Mouse (Mus musculus): Measurements from ENCODE around the gene Abhd17c. TPM values are rescaled to one million over a fixed set of nuclear protein-coding genes. Genes with fewer than 3 reads are reported as not detected.
"Not testable (repeated sequence)": the region's sequence is repeated elsewhere in the genome, so short reads cannot be mapped to it uniquely, and the experiment has no call there.

The Abhd17c gene
- 10 to 100 TPM; 76.7 to 78.2 TPM for total RNA-seq (2021)
- long read RNA-seq, transcript Abhd17c-201 (3 exons, 2,238 nt): major isoform, 140 of 149 reads
- long read RNA-seq, partial matches to known transcripts: 1 of 149 reads
- long read RNA-seq, other reads (novel, unspliced or antisense): 8 of 149 reads

- peak; percentile 59 to 70 for DNase-seq (ENCODE audit: low spot score in 2 of 2)
Observed at GRCm38 (mm10) chr7:84151001-84151959, at the start of gene Abhd17c. TSS of gene Abhd17c (minus strand) at chr7:84151893.

GRCm38 (mm10) chr7:84197208-84197860 is 45.6 kb upstream of the Abhd17c start:
- DNase-seq (ENCODE audit: low spot score in 2 of 2): no peak

DNA sequence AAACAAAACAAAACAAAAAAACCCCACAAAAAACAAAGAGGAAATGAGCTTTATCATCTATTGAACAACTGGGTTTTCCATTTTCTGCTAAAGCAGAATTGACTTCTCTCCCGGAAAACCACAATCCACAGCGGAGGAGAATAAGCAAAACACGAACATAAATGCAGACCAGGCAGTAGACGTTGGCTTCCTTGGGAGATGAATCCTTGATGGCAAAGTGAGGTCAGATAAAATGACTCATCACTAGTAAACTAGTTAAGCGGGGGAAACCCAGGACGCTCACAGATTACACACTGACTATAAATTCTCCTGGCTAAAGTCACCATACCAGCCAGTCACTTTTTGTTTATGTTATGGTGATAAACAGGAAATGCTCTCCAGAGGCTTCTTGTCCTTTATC is 44.5 kb upstream of the Abhd17c start:
- no peak for DNase-seq (ENCODE audit: low spot score in 2 of 2)

DNA sequence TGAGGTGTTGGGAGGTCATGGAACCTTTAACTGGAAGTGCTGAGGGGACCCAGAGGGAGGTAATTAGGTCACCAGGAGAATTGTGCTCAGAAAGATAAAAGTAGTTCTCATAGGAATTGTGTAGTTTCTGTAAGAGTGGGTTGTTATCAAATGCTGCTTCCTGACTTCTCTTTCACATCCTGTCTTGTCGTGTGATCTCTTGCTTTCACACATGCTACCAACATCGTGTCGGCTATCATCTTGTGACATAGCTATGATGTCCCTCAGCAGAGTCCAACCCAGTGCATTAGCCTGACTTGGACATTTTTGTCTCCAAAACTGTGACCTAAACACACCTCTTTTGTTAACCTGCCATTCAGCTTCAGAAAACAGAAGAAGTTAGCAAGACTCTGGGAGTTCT is 40.6 kb upstream of the Abhd17c start:
- no peak for DNase-seq (ENCODE audit: low spot score in 2 of 2)

DNA sequence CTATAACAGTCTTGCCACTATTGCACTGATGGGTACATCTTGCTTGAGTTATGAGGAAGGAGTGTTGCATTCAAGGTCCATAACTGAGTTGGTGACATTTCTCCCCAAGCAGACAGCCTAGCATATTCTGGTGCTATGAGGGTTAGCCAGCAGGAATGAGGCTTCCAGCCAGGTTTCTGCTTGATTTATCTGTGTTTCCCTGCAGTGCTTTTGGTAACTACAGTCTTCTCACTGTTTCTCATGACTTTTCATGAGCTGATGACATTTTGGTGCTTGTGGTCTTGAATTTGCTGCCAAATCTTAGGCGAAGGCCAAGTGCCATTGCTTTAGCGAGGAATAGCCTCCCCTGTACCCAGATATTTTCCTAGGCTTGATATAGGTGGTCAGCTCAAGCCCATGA is 39.8 kb upstream of the Abhd17c start:
- no peak for DNase-seq (ENCODE audit: low spot score in 2 of 2)

DNA sequence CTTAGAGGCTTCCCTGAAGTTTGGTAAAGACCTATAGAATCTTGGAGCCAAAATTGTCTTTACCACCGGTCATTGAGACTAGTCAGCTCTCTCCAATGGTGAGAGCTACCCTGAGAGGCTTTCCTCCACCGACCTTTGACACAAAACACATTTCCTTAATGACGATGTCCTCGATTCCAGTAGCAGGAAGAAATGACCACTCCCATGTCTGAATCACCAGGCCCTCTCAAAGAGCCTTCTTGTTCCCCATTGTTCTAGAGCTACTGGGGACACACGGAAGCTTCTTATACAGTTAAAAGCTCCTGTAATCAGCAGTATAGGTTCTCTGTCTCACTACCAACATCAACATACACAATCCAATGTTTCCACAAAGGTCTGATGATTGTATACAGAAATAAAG is 36.5 kb upstream of the Abhd17c start:
- no peak for DNase-seq (ENCODE audit: low spot score in 2 of 2)

- DNase-seq (ENCODE audit: low spot score in 2 of 2): no peak
Observed at GRCm38 (mm10) chr7:84185196-84185595, 33.5 kb upstream of the Abhd17c start.

DNA sequence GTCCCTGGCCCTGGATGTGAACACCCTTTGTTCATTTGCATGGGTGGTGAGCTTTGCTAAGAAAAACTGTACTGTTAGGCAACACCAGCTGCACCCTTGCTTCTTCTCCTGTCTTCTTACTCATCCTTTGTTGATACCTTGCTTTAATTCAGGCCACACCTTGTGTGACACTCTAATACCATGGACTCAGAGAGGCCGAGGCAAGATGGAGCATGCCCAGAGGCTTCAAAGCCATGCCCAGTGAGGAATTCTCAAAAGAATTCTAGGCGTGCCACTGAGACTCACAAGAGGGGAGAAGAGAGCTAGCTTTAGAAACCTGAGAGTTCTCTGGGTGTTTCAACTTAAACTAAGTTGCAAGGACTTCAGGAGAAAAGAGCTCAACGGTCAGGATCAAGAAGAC is 33.0 kb upstream of the Abhd17c start:
- no peak for DNase-seq (ENCODE audit: low spot score in 2 of 2)

DNA sequence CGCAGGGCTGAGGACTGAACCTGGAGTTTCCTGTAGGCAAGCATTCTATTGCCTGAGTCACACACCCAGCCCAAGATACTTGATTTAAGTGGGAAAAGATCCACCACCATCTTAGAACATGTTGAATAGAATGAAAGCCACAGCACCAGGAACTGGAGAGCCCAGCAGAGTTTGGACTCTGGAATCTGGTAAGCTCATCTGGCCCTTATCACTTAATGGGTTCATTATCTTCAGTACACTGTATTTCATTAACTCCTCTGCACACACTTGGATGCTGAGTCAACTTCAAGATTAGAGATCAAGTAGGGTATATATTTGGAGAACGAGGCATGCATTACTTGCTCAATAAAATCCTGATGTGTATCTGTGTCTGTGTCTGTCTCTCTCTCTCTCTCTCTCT is 27.1 kb upstream of the Abhd17c start:
- DNase-seq (ENCODE audit: low spot score in 2 of 2): not testable (repeated sequence)

GRCm38 (mm10) chr7:84174655-84175448 is 23.2 kb upstream of the Abhd17c start:
- DNase-seq (ENCODE audit: low spot score in 2 of 2): peak; percentile 39 to 51

DNA sequence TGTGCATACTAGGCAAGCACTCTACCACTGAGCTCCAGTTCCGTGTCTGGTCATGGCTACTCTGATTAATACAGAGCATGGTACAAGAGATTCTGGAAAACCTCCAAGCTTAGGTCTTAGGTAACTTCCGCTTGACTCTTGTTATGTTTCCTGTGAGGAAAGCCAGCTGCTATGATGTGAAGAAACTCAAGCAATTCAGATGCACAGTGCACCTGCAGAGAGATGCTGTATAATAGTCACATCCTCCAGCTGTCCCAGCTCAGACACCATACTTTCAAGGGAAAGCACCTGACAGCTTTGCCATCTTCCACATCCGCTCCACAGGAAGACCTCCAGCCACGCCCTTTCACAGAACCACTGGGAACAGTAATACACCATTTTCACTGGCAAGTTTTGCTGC is 21.7 kb upstream of the Abhd17c start:
- no peak for DNase-seq (ENCODE audit: low spot score in 2 of 2)

GRCm38 (mm10) chr7:84171177-84171787 is 19.6 kb upstream of the Abhd17c start:
- no peak for DNase-seq (ENCODE audit: low spot score in 2 of 2)

- DNase-seq (ENCODE audit: low spot score in 2 of 2): no peak
Observed at GRCm38 (mm10) chr7:84168355-84168754, 16.7 kb upstream of the Abhd17c start.

GRCm38 (mm10) chr7:84166721-84167419 is 15.2 kb upstream of the Abhd17c start:
- no peak for DNase-seq (ENCODE audit: low spot score in 2 of 2)

DNA sequence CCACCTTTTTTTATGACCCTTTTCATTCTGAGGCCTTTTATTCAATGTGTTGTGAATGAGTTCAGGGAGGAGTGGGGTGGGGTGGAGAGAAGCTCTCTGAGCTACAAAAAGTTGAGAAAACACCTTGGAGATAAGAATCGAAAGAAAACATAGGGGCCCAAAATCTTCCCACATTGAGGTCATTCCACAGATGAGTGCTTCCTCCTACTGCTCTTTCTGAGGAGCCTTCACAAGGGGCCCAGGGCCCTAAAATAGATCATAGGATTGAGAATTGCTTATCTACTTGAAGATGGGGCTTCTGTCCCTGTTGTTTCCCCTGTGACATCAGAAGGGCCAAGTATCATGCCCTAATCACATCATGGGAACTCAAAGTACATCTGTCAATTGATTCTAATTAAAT is 14.3 kb upstream of the Abhd17c start:
- no peak for DNase-seq (ENCODE audit: low spot score in 2 of 2)

GRCm38 (mm10) chr7:84165288-84165687 is 13.6 kb upstream of the Abhd17c start:
- DNase-seq (ENCODE audit: low spot score in 2 of 2): no peak

DNA sequence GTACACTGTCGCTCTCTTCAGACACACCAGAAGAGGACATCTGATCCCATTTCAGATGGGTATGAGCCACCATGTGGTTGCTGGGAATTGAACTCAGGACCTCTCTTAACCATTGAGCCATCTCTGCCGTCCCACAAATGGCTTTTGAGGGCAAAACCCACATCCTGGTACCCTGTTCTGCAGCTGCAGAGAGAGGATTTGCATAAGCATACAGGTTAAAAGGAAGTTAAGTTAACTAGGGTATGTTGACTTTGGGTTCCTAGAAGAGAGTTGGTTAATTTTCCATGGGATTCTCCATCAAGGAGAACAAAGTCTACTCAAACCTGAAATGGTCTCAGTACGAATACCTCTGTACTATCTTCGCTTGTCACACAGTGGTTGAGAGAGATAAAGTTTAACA is 13.2 kb upstream of the Abhd17c start:
- no peak for DNase-seq (ENCODE audit: low spot score in 2 of 2)

- DNase-seq (ENCODE audit: low spot score in 2 of 2): no peak
Observed at GRCm38 (mm10) chr7:84164419-84164818, 12.7 kb upstream of the Abhd17c start.

DNA sequence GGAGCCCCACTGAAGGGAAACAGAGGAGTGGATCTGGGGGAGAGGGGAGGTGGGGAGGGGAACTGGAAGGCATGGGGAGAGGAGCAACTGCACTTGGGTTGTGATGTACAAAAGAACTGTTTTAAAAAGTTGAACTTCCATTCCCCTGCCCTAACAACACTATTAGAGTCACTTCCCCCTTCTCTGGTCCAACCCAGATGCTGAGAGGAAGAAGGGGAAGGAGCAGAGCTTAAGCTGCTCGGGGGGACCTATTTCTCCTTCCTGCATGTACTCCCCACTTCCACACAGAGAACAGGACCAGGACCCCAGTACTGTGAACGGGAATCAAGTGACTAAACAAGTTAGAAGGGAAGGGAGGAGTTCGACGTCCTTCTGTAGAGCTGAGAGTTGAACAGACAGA is 11.9 kb upstream of the Abhd17c start:
- no peak for DNase-seq (ENCODE audit: low spot score in 2 of 2)

GRCm38 (mm10) chr7:84159414-84159813 is 7.7 kb upstream of the Abhd17c start:
- no peak for DNase-seq (ENCODE audit: low spot score in 2 of 2)

All from layer of hippocampus, postnatal 10 days (tissue).